In the genomic region with DNA sequence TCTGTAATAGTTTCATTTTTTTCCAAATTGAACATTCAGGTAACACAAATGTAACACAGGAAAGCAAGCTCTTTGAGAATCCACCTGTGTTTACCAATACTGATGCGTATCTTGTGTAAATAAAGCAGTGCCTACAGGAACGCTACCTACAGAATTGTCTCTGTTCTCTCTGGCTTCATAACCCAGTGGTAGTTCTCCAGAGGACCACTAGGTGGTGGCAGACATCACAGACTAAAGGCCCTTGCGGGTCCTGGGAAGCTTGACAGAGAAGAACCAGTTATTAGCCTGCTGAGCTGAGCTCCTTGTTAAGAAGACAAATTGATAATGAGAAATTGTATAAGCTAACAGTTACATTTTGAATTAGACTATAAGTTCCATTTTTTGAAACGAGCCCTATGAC, we compare ENCODE assay signal across 9 mouse cellular contexts. TPM values are rescaled to one million over a fixed set of nuclear protein-coding genes. Genes with fewer than 3 reads are reported as not detected.
DNase-seq lines count a peak whose midpoint lies in the region; ATAC-seq lines count a peak whose summit lies in the region.
"Had no signal": no experiment of that assay in that cellular context is flagged by ENCODE, and none has a peak within 500 bp of the region (broad histone marks: within the 10 kb centered on the region; RNA-seq: fewer than 3 reads in every experiment).

No protein-coding gene starts in this region.

- H3K4me1 ChIP-seq in forebrain, embryonic 10.5 days: no peaks in the 10 kb centered on the region
- H3K4me1 ChIP-seq in midbrain, embryonic 13.5 days (replicated peaks): no peaks in the 10 kb centered on the region

- no peak overlapping the region for H3K4me2 ChIP-seq in midbrain, embryonic 13.5 days (replicated peaks)

- no peaks in the 10 kb centered on the region for H3K27me3 ChIP-seq in forebrain, embryonic 10.5 days (ENCODE audit: poor library complexity, severe bottlenecking)
- no peaks in the 10 kb centered on the region for H3K27me3 ChIP-seq in midbrain, embryonic 13.5 days
- no peaks in the 10 kb centered on the region for H3K27me3 ChIP-seq in splenic B cell, adult 2 months (ENCODE audit: control insufficient read depth, insufficient read depth, low read length, poor library complexity, severe bottlenecking)

- DNase-seq in right cerebral cortex, adult 18-20 months: peak; percentile 58
- DNase-seq in right cerebral cortex, postnatal 36 days (ENCODE audit: low spot score in 2 of 2): no peak
- DNase-seq in c-Kit-positive CD71-negative TER-119-negative erythroid progenitor cells, embryonic 14.5 days (ENCODE audit: low read depth): peak; percentile 60
- peak; percentile 57 for DNase-seq in forebrain, embryonic 10.5 days (ENCODE audit: extremely low spot score, low spot score)
- peak; percentile 41 to 46 for DNase-seq in left cerebral cortex, postnatal 36 days (ENCODE audit: low spot score in 2 of 2)
- peak; percentile 81 for DNase-seq in splenic B cell, adult 2 months (ENCODE audit: low read depth, low spot score)

- H3K36me3 ChIP-seq in forebrain, embryonic 10.5 days (replicated peaks): peaks cover 47% of the 10 kb centered on the region
- peaks cover 54% of the 10 kb centered on the region for H3K36me3 ChIP-seq in midbrain, embryonic 13.5 days
- H3K36me3 ChIP-seq in splenic B cell, adult 2 months (ENCODE audit: control insufficient read depth, insufficient read depth, low read length, poor library complexity, severe bottlenecking): peaks cover 6% of the 10 kb centered on the region; the same call in 1 of the 2 replicates

- H3K4me3 ChIP-seq in forebrain, embryonic 10.5 days: no peak overlapping the region
- H3K4me3 ChIP-seq in midbrain, embryonic 13.5 days (replicated peaks): no peak overlapping the region
- H3K4me3 ChIP-seq: myocyte had no signal

- ATAC-seq in inflammation-experienced regulatory T-cells, adult 6 months: peak; percentile 87
- ATAC-seq in midbrain, embryonic 13.5 days: peak; percentile 66

- H3K9me3 ChIP-seq in forebrain, embryonic 10.5 days: no peaks in the 10 kb centered on the region
- no peaks in the 10 kb centered on the region for H3K9me3 ChIP-seq in midbrain, embryonic 13.5 days

- H3K9ac ChIP-seq in midbrain, embryonic 13.5 days (replicated peaks): no peak overlapping the region

- intact Hi-C loops in left cerebral cortex, postnatal 36 days (cut with DNase I): loop anchor here (2.0 kb wide), 3 partner anchors 71 to 319 kb away; no protein-coding TSS in a partner anchor

- WGBS in forebrain, embryonic 10.5 days: 49% methylated on average over 4 of the region's 4 CpGs
- WGBS in midbrain, embryonic 13.5 days: 38% methylated on average over 4 of the region's 4 CpGs

- no peak overlapping the region for H3K27ac ChIP-seq in forebrain, embryonic 10.5 days
- H3K27ac ChIP-seq in midbrain, embryonic 13.5 days: no peak overlapping the region

RNA-seq across cellular contexts. Expression of a gene that starts 30.0 kb away (rescaled TPM):
- 100 and 102 TPM in 2 replicates for polyA plus RNA-seq in forebrain, embryonic 10.5 days (2016; fragmentation: Nextera tagmentation; extraction: Ambion mirVana)
- polyA plus RNA-seq in inflammation-experienced regulatory T-cells, adult 6 months (2017; shearing (Covaris generic)): 10 to 100 TPM; 46.1 to 97.6 (median 51.4) TPM
- total RNA-seq in left cerebral cortex, postnatal 36 days (2021): 10 to 100 TPM; 58.6 to 64.1 TPM
- polyA plus RNA-seq in midbrain, embryonic 13.5 days (2015; fragmentation: Nextera tagmentation; extraction: Ambion mirVana): 177 and 181 TPM in 2 replicates

Comparison
In these comparisons a context has a peak if more than half of its experiments do, and no peak if none do; other contexts are left out.
1. DNase-seq: peak in right cerebral cortex, adult 18-20 months (single experiment), c-Kit-positive CD71-negative TER-119-negative erythroid progenitor cells, embryonic 14.5 days (single experiment), forebrain, embryonic 10.5 days (single experiment), left cerebral cortex, postnatal 36 days (2 of 2) and splenic B cell, adult 2 months (single experiment); none in right cerebral cortex, postnatal 36 days (0 of 2).